ENCODE assay signal across 16 mouse cellular contexts in the genomic region with DNA sequence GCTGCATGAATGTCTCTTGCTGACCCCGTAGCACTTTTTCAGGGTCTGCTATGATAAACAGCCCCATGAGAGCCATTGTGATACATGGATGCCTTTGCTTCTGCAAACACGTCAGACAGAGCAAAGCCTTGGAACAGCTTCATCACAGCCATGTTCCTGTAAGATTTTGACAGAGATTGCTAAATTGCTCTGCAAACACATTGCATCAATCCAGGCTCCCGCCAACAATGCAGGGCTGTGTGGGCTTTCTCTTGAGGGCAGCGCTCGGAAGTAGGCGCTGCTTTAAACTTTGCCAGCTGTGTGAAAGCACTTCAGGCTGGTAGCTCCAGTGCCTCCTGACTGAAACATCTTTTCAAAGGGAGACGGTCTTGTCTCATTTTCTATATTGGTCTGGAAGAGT. TPM values are rescaled to one million over a fixed set of nuclear protein-coding genes. Genes with fewer than 3 reads are reported as not detected.
DNase-seq lines count a peak whose midpoint lies in the region; ATAC-seq lines count a peak whose summit lies in the region.
"Had no signal": no experiment of that assay in that cellular context is flagged by ENCODE, and none has a peak within 500 bp of the region (broad histone marks: within the 10 kb centered on the region; RNA-seq: fewer than 3 reads in every experiment).

No protein-coding gene starts in this region.

- no peaks in the 10 kb centered on the region for H3K36me3 ChIP-seq in lung, embryonic 16.5 days (ENCODE audit: control insufficient read depth, insufficient read depth, low read length)
- H3K36me3 ChIP-seq: G1E; hindbrain, embryonic 12.5 days; lung, embryonic 15.5 days had no signal

- H3K4me3 ChIP-seq in lung, embryonic 16.5 days (ENCODE audit: low read length) = no peak overlapping the region
- H3K4me3 ChIP-seq: hindbrain, embryonic 12.5 days; lung, embryonic 15.5 days had no signal

- H3K9ac ChIP-seq in lung, embryonic 16.5 days (ENCODE audit: low read length) = no peak overlapping the region
- H3K9ac ChIP-seq: hindbrain, embryonic 12.5 days; lung, embryonic 15.5 days had no signal

- 18% methylated on average over 7 of the region's 7 CpGs for WGBS in lung, embryonic 16.5 days

- peaks cover 6% of the 10 kb centered on the region for H3K27me3 ChIP-seq in lung, embryonic 16.5 days (ENCODE audit: control insufficient read depth, insufficient read depth, low read depth, low read length)
- H3K27me3 ChIP-seq: hindbrain, embryonic 12.5 days had no signal

- no peak overlapping the region for H3K4me2 ChIP-seq in lung, embryonic 16.5 days (ENCODE audit: low read depth, low read length)
- H3K4me2 ChIP-seq: heart, embryonic 11.5 days; hindbrain, embryonic 12.5 days; lung, embryonic 15.5 days had no signal

- H3K9me3 ChIP-seq in lung, embryonic 16.5 days (ENCODE audit: control insufficient read depth, low read length) = no peaks in the 10 kb centered on the region
- H3K9me3 ChIP-seq: hindbrain, embryonic 12.5 days; lung, embryonic 15.5 days had no signal

- peak overlapping the region; percentile 3 for H3K27ac ChIP-seq in lung, embryonic 16.5 days (ENCODE audit: low read length)
- H3K27ac ChIP-seq: hindbrain, embryonic 12.5 days; lung, embryonic 15.5 days had no signal

- intact Hi-C loops in gastrocnemius, postnatal 14 days (cut with DNase I; ENCODE audit: low total_unique reads) = no loop called here

- H3K4me1 ChIP-seq in lung, embryonic 16.5 days (replicated peaks; ENCODE audit: control insufficient read depth, insufficient read depth, low read length) = peaks cover 36% of the 10 kb centered on the region

- peak; percentile 66 for ATAC-seq in lung, embryonic 16.5 days (ENCODE audit: low read depth)

- DNase-seq in adrenal gland, postnatal 14 days = peak; percentile 60
- DNase-seq in adrenal gland, adult 18-20 months (ENCODE audit: low spot score in 2 of 2) = no peak
- DNase-seq in 3T3-L1 (ENCODE audit: low read depth, low spot score) = peak; percentile 59
- peak; percentile 31 for DNase-seq in embryo, embryonic 11 days
- DNase-seq in testis, postnatal 14 days (ENCODE audit: low spot score) = no peak
- DNase-seq in cerebellum, postnatal 25 days = no peak
- DNase-seq in gastrocnemius, postnatal 14 days = no peak
- DNase-seq: B cell, adult 2 months; cerebellum, adult 18-20 months; kidney, adult 9 months; spleen, adult 18-20 months had no signal

RNA-seq across cellular contexts. Expression of gene Galnt2, which starts 30.8 kb away (rescaled TPM):
- total RNA-seq in adrenal gland, postnatal 14 days (2021) = 45.4 and 57.5 TPM in 2 replicates
- total RNA-seq in adrenal gland, adult 18-20 months (2021) = 10 to 100 TPM; 54.3 to 63.6 TPM
- polyA plus RNA-seq in lung, embryonic 16.5 days (2015; fragmentation: Nextera tagmentation; extraction: Ambion mirVana) = 36.8 and 46.4 TPM in 2 replicates
- total RNA-seq in gastrocnemius, postnatal 14 days (2021) = 10 to 100 TPM; 30.4 to 32.4 TPM
- total RNA-seq: G1E had no signal
- polyA plus RNA-seq: G1E had no signal

Comparison
In these comparisons a context has a peak if more than half of its experiments do, and no peak if none do; other contexts are left out.
1. DNase-seq: peak in adrenal gland, postnatal 14 days (single experiment), 3T3-L1 (single experiment) and embryo, embryonic 11 days (single experiment); none in adrenal gland, adult 18-20 months (0 of 2), testis, postnatal 14 days (single experiment), cerebellum, postnatal 25 days (0 of 2) and gastrocnemius, postnatal 14 days (single experiment).